Mouse (Mus musculus): ENCODE results near the gene Ambp. TPM values are rescaled to one million over a fixed set of nuclear protein-coding genes. Genes with fewer than 3 reads are reported as not detected.

Gene Ambp
- total and polyA plus RNA-seq, 2 experiments, result 2,202 to 3,181 TPM

DNA sequence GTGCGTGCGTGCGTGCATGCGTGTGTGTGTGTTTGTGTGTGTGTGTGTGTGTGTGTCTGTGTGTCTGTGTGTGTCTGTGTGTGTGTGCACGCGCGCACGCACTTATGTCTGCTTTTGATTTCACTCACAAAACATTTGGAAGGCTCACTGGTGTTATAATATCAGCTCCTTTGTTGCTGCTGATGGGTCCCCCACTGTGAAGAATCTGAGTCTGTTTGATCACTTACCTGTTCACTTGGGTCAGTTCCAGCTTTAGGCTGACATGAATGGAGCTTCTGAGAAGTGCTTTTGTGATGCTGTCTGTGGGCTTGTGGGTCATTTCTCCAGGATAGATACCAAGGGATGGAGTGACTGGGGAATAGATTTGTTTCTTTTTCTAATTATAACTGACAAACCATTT, 48.9 kb downstream of the Ambp start:
- DNase-seq (ENCODE audit: extremely low read depth, low read depth, low spot score), result no peak
- Histone ChIP-seq H3K27ac (replicated peaks; ENCODE audit: insufficient read depth, low read depth, low read length) (no peak overlapping the region), H3K4me1 (ENCODE audit: control insufficient read depth, insufficient read depth, low read length) (no peaks in the 10 kb centered on the region), H3K27me3 (ENCODE audit: control insufficient read depth, insufficient read depth, low read length) (no peaks in the 10 kb centered on the region), H3K4me3 (ENCODE audit: insufficient read depth, low read depth, low read length) (no peak overlapping the region), H3K36me3 (ENCODE audit: control insufficient read depth, insufficient read depth, low read length) (no peaks in the 10 kb centered on the region), H3K79me2 (ENCODE audit: control insufficient read depth, insufficient read depth, low read length) (no peaks in the 10 kb centered on the region), H3K9ac (ENCODE audit: low read depth, low read length) (no peak overlapping the region)
- no peak for TF ChIP-seq CTCF (IDR thresholded peaks at IDR 0.05; ENCODE audit: low read depth, low read length)
- no peak for TF ChIP-seq POLR2A (IDR thresholded peaks at IDR 0.05; ENCODE audit: extremely low read depth, insufficient read depth, low read length)
- 94% methylated on average over 8 of the region's 8 CpGs for WGBS

DNA sequence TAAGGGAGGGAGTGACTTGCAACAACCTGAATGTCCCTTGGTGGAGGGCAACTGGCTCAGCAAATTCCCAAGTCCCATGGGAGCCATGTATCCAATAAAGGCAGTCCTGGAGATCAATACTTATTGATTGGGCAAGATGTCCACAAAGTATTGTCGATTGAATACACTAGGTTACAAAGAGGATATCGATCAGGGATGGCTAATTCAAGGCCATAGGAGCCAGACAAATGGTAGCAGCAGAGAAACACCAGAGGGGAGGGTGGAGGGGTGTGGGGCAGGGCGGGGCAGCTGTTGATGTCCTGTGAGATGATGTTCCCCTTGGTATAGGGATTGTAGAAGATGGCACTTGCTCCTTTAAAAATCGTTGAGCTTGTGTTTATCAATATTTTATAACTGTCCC, 52.6 kb downstream of the Ambp start:
- no peaks in the 10 kb centered on the region for H3K36me3 ChIP-seq (ENCODE audit: control insufficient read depth, insufficient read depth, low read length)
- no peak for TF ChIP-seq POLR2A (IDR thresholded peaks at IDR 0.05; ENCODE audit: extremely low read depth, insufficient read depth, low read length)
- TF ChIP-seq CTCF (IDR thresholded peaks at IDR 0.05; ENCODE audit: low read depth, low read length), result no peak
- H3K9ac ChIP-seq (ENCODE audit: low read depth, low read length), result no peak overlapping the region
- H3K4me3 ChIP-seq (ENCODE audit: insufficient read depth, low read depth, low read length), result no peak overlapping the region
- H3K27me3 ChIP-seq (ENCODE audit: control insufficient read depth, insufficient read depth, low read length), result no peaks in the 10 kb centered on the region
- DNase-seq (ENCODE audit: extremely low read depth, low read depth, low spot score), result peak; percentile 59
- WGBS, result 42% methylated on average over 4 of the region's 4 CpGs
- H3K79me2 ChIP-seq (ENCODE audit: control insufficient read depth, insufficient read depth, low read length), result no peaks in the 10 kb centered on the region
- H3K4me1 ChIP-seq (ENCODE audit: control insufficient read depth, insufficient read depth, low read length), result no peaks in the 10 kb centered on the region
- no peak overlapping the region for H3K27ac ChIP-seq (replicated peaks; ENCODE audit: insufficient read depth, low read depth, low read length)

DNA sequence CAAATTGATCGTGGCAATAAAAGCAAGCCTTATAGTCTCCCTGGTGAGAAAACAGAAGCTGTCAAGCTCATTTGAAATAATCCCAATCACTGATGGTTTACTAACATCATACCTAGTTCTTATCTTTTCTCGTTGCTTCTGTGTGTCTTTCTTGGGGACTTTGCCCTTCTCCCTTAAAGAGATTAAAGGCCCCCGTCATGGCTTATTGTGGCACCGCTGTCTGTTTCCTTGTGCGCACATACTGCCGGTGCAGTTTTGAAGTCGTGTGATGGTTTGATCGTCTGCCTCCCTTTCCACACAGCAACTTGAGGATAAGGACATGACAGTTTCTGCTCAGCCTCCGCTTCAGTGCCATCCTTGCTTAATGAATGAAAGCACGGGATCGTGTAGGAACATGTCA, 54.1 kb downstream of the Ambp start:
- WGBS, result 82% methylated on average over 11 of the region's 11 CpGs
- Histone ChIP-seq H3K36me3 (ENCODE audit: control insufficient read depth, insufficient read depth, low read length) (no peaks in the 10 kb centered on the region), H3K4me3 (ENCODE audit: insufficient read depth, low read depth, low read length) (no peak overlapping the region), H3K9ac (ENCODE audit: low read depth, low read length) (no peak overlapping the region), H3K4me1 (ENCODE audit: control insufficient read depth, insufficient read depth, low read length) (no peaks in the 10 kb centered on the region), H3K79me2 (ENCODE audit: control insufficient read depth, insufficient read depth, low read length) (no peaks in the 10 kb centered on the region), H3K27me3 (ENCODE audit: control insufficient read depth, insufficient read depth, low read length) (no peaks in the 10 kb centered on the region), H3K27ac (replicated peaks; ENCODE audit: insufficient read depth, low read depth, low read length) (no peak overlapping the region)
- TF ChIP-seq CTCF (IDR thresholded peaks at IDR 0.05; ENCODE audit: low read depth, low read length), result no peak
- no peak for TF ChIP-seq POLR2A (IDR thresholded peaks at IDR 0.05; ENCODE audit: extremely low read depth, insufficient read depth, low read length)
- DNase-seq (ENCODE audit: extremely low read depth, low read depth, low spot score), result no peak

DNA sequence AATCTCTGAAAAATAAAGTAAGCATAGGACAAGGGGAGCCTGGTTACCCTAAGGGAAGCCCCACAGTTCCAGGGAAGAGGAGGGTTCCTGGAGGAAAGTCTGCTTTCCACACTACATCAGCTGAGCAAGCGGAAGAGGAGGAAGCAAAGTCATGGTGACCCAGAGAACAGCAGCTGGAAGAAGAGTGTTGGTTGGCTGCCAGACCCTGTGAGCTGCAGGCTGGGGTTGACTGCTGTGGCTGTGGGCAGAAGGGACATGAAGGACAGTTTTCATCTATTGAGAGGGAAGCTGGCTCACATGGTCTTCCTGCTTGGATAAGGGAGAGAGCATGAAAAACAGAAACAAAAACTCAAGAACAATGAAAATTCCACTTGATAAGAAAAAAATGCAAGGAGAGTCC, 57.0 kb downstream of the Ambp start:
- Histone ChIP-seq H3K36me3 (ENCODE audit: control insufficient read depth, insufficient read depth, low read length) (no peaks in the 10 kb centered on the region), H3K4me1 (ENCODE audit: control insufficient read depth, insufficient read depth, low read length) (no peaks in the 10 kb centered on the region), H3K9ac (ENCODE audit: low read depth, low read length) (no peak overlapping the region), H3K27ac (replicated peaks; ENCODE audit: insufficient read depth, low read depth, low read length) (no peak overlapping the region), H3K79me2 (ENCODE audit: control insufficient read depth, insufficient read depth, low read length) (no peaks in the 10 kb centered on the region), H3K4me3 (ENCODE audit: insufficient read depth, low read depth, low read length) (no peak overlapping the region), H3K27me3 (ENCODE audit: control insufficient read depth, insufficient read depth, low read length) (no peaks in the 10 kb centered on the region)
- TF ChIP-seq CTCF (IDR thresholded peaks at IDR 0.05; ENCODE audit: low read depth, low read length) (no peak), POLR2A (IDR thresholded peaks at IDR 0.05; ENCODE audit: extremely low read depth, insufficient read depth, low read length) (no peak)
- DNase-seq (ENCODE audit: extremely low read depth, low read depth, low spot score), result peak; percentile 12
- 72% methylated on average over 1 of the region's 1 CpGs for WGBS

Other genes with a start within 250 kb of the Ambp start
- 0.18 and 0.47 TPM in 2 replicates for gene Zfp618, start 189.2 kb downstream of the Ambp start, total RNA-seq (2014; rRNA removed)
- gene Zfp618, start 189.2 kb downstream of the Ambp start, polyA plus RNA-seq (2012; rRNA removed), result 0.29 and 0.73 TPM in 2 replicates
- gene Kif12, start 17.3 kb upstream of the Ambp start, total RNA-seq (2014; rRNA removed), result 0.27 and 0.28 TPM in 2 replicates
- 0.39 and 0.64 TPM in 2 replicates for gene Kif12, start 17.3 kb upstream of the Ambp start, polyA plus RNA-seq (2012; rRNA removed)
- gene Col27a1, start 59.2 kb upstream of the Ambp start, total RNA-seq (2014; rRNA removed), result 1.7 and 2.2 TPM in 2 replicates
- 4.1 and 5.4 TPM in 2 replicates for gene Col27a1, start 59.2 kb upstream of the Ambp start, polyA plus RNA-seq (2012; rRNA removed)
- gene Orm1, start 189.8 kb upstream of the Ambp start, total RNA-seq (2014; rRNA removed), result 1,235 and 2,595 TPM in 2 replicates
- 676 and 691 TPM in 2 replicates for gene Orm1, start 189.8 kb upstream of the Ambp start, polyA plus RNA-seq (2012; rRNA removed)
- gene Orm3, start 201.4 kb upstream of the Ambp start, total RNA-seq (2014; rRNA removed), result 1.1 and 14.1 TPM in 2 replicates
- 7.3 and 11.4 TPM in 2 replicates for gene Orm3, start 201.4 kb upstream of the Ambp start, polyA plus RNA-seq (2012; rRNA removed)
- 27.0 and 55.0 TPM in 2 replicates for gene Orm2, start 207.7 kb upstream of the Ambp start, total RNA-seq (2014; rRNA removed)
- 66.8 and 86.8 TPM in 2 replicates for gene Orm2, start 207.7 kb upstream of the Ambp start, polyA plus RNA-seq (2012; rRNA removed)
- gene Akna, start 248.6 kb upstream of the Ambp start, total RNA-seq (2014; rRNA removed), result 1.0 and 1.4 TPM in 2 replicates
- 1.1 and 1.6 TPM in 2 replicates for gene Akna, start 248.6 kb upstream of the Ambp start, polyA plus RNA-seq (2012; rRNA removed)

Data from liver, adult 2 months (tissue).